Mouse (Mus musculus): ENCODE results near the gene Pafah1b3. TPM values are rescaled to one million over a fixed set of nuclear protein-coding genes. Genes with fewer than 3 reads are reported as not detected.

Pafah1b3 gene
- polyA plus RNA-seq, 1 experiment from 2014 or later = 287 TPM

GRCm38 (mm10) chr7:25251071-25251791 lies 46.6 kb downstream of the Pafah1b3 start:
- ATAC-seq (replicated peaks; ENCODE audit: insufficient number of reproducible peaks, low FRiP score, low TSS enrichment, low read depth) (0 out of 2 replicates have a peak, but pooled peaks have one; percentile 6), DNase-seq (ENCODE audit: low spot score) (peak; percentile 76)
- 2% methylated on average over 22 of the region's 22 CpGs for WGBS
- H3K9ac ChIP-seq (replicated peaks; ENCODE audit: low read length) = peak overlapping the region; percentile 93
- no peaks in the 10 kb centered on the region for H3K27me3 ChIP-seq (ENCODE audit: control insufficient read depth, insufficient read depth, low read length)
- H3K4me2 ChIP-seq (ENCODE audit: low read depth, low read length) = peak overlapping the region; percentile 95
- H3K27ac ChIP-seq (replicated peaks; ENCODE audit: low read depth, low read length) = peak overlapping the region; percentile 98
- H3K9me3 ChIP-seq (replicated peaks; ENCODE audit: control insufficient read depth, low read length) = no peaks in the 10 kb centered on the region
- peaks cover 14% of the 10 kb centered on the region for H3K4me1 ChIP-seq (ENCODE audit: control insufficient read depth, insufficient read depth, low read length)
- H3K36me3 ChIP-seq (replicated peaks; ENCODE audit: control insufficient read depth, insufficient read depth, low read depth, low read length) = no peaks in the 10 kb centered on the region
- peak overlapping the region; percentile 99 for H3K4me3 ChIP-seq (ENCODE audit: low read depth, low read length)

GRCm38 (mm10) chr7:25250141-25250972 lies 47.4 kb downstream of the Pafah1b3 start, which contains the start of gene Erf:
Gene Erf (minus strand): TSS chr7:25250761.
- ATAC-seq (replicated peaks; ENCODE audit: insufficient number of reproducible peaks, low FRiP score, low TSS enrichment, low read depth) (peak; percentile 44), DNase-seq (ENCODE audit: low spot score) (peak; percentile 93)
- H3K27me3 ChIP-seq (ENCODE audit: control insufficient read depth, insufficient read depth, low read length) = no peaks in the 10 kb centered on the region
- peak within 1 kb of the TSS; percentile 95 for H3K4me2 ChIP-seq (ENCODE audit: low read depth, low read length)
- peak within 1 kb of the TSS; percentile 98 for H3K27ac ChIP-seq (replicated peaks; ENCODE audit: low read depth, low read length)
- WGBS = under 1% methylated on average over 67 of the region's 81 CpGs
- H3K9me3 ChIP-seq (replicated peaks; ENCODE audit: control insufficient read depth, low read length) = no peaks in the 10 kb centered on the region
- H3K9ac ChIP-seq (replicated peaks; ENCODE audit: low read length) = peak within 1 kb of the TSS; percentile 93
- H3K4me1 ChIP-seq (ENCODE audit: control insufficient read depth, insufficient read depth, low read length) = peaks cover 14% of the 10 kb centered on the region
- peak within 1 kb of the TSS; percentile 99 for H3K4me3 ChIP-seq (ENCODE audit: low read depth, low read length)
- H3K36me3 ChIP-seq (replicated peaks; ENCODE audit: control insufficient read depth, insufficient read depth, low read depth, low read length) = no peaks in the 10 kb centered on the region; the same call in 1 of the 2 replicates

GRCm38 (mm10) chr7:25249314-25250140 lies 48.3 kb downstream of the Pafah1b3 start:
- Histone ChIP-seq H3K9ac (replicated peaks; ENCODE audit: low read length) (peak overlapping the region; percentile 93), H3K36me3 (replicated peaks; ENCODE audit: control insufficient read depth, insufficient read depth, low read depth, low read length) (peaks cover 6% of the 10 kb centered on the region), H3K27ac (replicated peaks; ENCODE audit: low read depth, low read length) (peak overlapping the region; percentile 98), H3K4me3 (ENCODE audit: low read depth, low read length) (peak overlapping the region; percentile 99), H3K4me1 (ENCODE audit: control insufficient read depth, insufficient read depth, low read length) (peaks cover 14% of the 10 kb centered on the region), H3K9me3 (replicated peaks; ENCODE audit: control insufficient read depth, low read length) (no peaks in the 10 kb centered on the region), H3K4me2 (ENCODE audit: low read depth, low read length) (peak overlapping the region; percentile 95), H3K27me3 (ENCODE audit: control insufficient read depth, insufficient read depth, low read length) (no peaks in the 10 kb centered on the region)
- peak; percentile 89 for DNase-seq (ENCODE audit: low spot score)
- ATAC-seq (replicated peaks; ENCODE audit: insufficient number of reproducible peaks, low FRiP score, low TSS enrichment, low read depth) = peak; percentile 60
- 2% methylated on average over 34 of the region's 73 CpGs for WGBS

GRCm38 (mm10) chr7:25248846-25249313 lies 48.9 kb downstream of the Pafah1b3 start:
- peak overlapping the region; percentile 98 for H3K27ac ChIP-seq (replicated peaks; ENCODE audit: low read depth, low read length)
- H3K4me2 ChIP-seq (ENCODE audit: low read depth, low read length) = peak overlapping the region; percentile 95
- peaks cover 10% of the 10 kb centered on the region for H3K36me3 ChIP-seq (replicated peaks; ENCODE audit: control insufficient read depth, insufficient read depth, low read depth, low read length)
- H3K9me3 ChIP-seq (replicated peaks; ENCODE audit: control insufficient read depth, low read length) = no peaks in the 10 kb centered on the region
- no peaks in the 10 kb centered on the region for H3K27me3 ChIP-seq (ENCODE audit: control insufficient read depth, insufficient read depth, low read length)
- H3K9ac ChIP-seq (replicated peaks; ENCODE audit: low read length) = peak overlapping the region; percentile 93
- H3K4me1 ChIP-seq (ENCODE audit: control insufficient read depth, insufficient read depth, low read length) = peaks cover 14% of the 10 kb centered on the region
- ATAC-seq (replicated peaks; ENCODE audit: insufficient number of reproducible peaks, low FRiP score, low TSS enrichment, low read depth) (no peak), DNase-seq (ENCODE audit: low spot score) (peak; percentile 59)
- WGBS = 0% methylated on average over 25 of the region's 25 CpGs
- H3K4me3 ChIP-seq (ENCODE audit: low read depth, low read length) = peak overlapping the region; percentile 99

- Histone ChIP-seq H3K9me3 (replicated peaks; ENCODE audit: control insufficient read depth, low read length) (no peaks in the 10 kb centered on the region), H3K36me3 (replicated peaks; ENCODE audit: control insufficient read depth, insufficient read depth, low read depth, low read length) (peaks cover 10% of the 10 kb centered on the region), H3K9ac (replicated peaks; ENCODE audit: low read length) (peak overlapping the region; percentile 93), H3K4me1 (ENCODE audit: control insufficient read depth, insufficient read depth, low read length) (peaks cover 14% of the 10 kb centered on the region), H3K27ac (replicated peaks; ENCODE audit: low read depth, low read length) (peak overlapping the region; percentile 98), H3K27me3 (ENCODE audit: control insufficient read depth, insufficient read depth, low read length) (no peaks in the 10 kb centered on the region), H3K4me3 (ENCODE audit: low read depth, low read length) (peak overlapping the region; percentile 99), H3K4me2 (ENCODE audit: low read depth, low read length) (peak overlapping the region; percentile 95)
- ATAC-seq (replicated peaks; ENCODE audit: insufficient number of reproducible peaks, low FRiP score, low TSS enrichment, low read depth) (peak; percentile 15), DNase-seq (ENCODE audit: low spot score) (peak; percentile 39)
- WGBS = under 1% methylated on average over 18 of the region's 18 CpGs
Measured at GRCm38 (mm10) chr7:25248018-25248647, 49.7 kb downstream of the Pafah1b3 start.

- Histone ChIP-seq H3K9ac (replicated peaks; ENCODE audit: low read length) (peak overlapping the region; percentile 93), H3K9me3 (replicated peaks; ENCODE audit: control insufficient read depth, low read length) (no peaks in the 10 kb centered on the region), H3K27ac (replicated peaks; ENCODE audit: low read depth, low read length) (peak overlapping the region; percentile 98), H3K27me3 (ENCODE audit: control insufficient read depth, insufficient read depth, low read length) (no peaks in the 10 kb centered on the region), H3K36me3 (replicated peaks; ENCODE audit: control insufficient read depth, insufficient read depth, low read depth, low read length) (peaks cover 10% of the 10 kb centered on the region), H3K4me1 (ENCODE audit: control insufficient read depth, insufficient read depth, low read length) (peaks cover 14% of the 10 kb centered on the region), H3K4me3 (ENCODE audit: low read depth, low read length) (peak overlapping the region; percentile 99), H3K4me2 (ENCODE audit: low read depth, low read length) (peak overlapping the region; percentile 95)
- 20% methylated on average over 3 of the region's 3 CpGs for WGBS
- no peak for ATAC-seq (replicated peaks; ENCODE audit: insufficient number of reproducible peaks, low FRiP score, low TSS enrichment, low read depth)
- no peak for DNase-seq (ENCODE audit: low spot score)
Measured at GRCm38 (mm10) chr7:25247498-25247897, 50.3 kb downstream of the Pafah1b3 start.

- Histone ChIP-seq H3K9me3 (replicated peaks; ENCODE audit: control insufficient read depth, low read length) (no peaks in the 10 kb centered on the region), H3K4me1 (ENCODE audit: control insufficient read depth, insufficient read depth, low read length) (peaks cover 14% of the 10 kb centered on the region), H3K4me3 (ENCODE audit: low read depth, low read length) (peak overlapping the region; percentile 12), H3K27me3 (ENCODE audit: control insufficient read depth, insufficient read depth, low read length) (no peaks in the 10 kb centered on the region), H3K4me2 (ENCODE audit: low read depth, low read length) (peak overlapping the region; percentile 95), H3K27ac (replicated peaks; ENCODE audit: low read depth, low read length) (peak overlapping the region; percentile 48; the same call in 1 of the 2 replicates), H3K36me3 (replicated peaks; ENCODE audit: control insufficient read depth, insufficient read depth, low read depth, low read length) (peaks cover 10% of the 10 kb centered on the region), H3K9ac (replicated peaks; ENCODE audit: low read length) (peak overlapping the region; percentile 5)
- no peak for ATAC-seq (replicated peaks; ENCODE audit: insufficient number of reproducible peaks, low FRiP score, low TSS enrichment, low read depth)
- DNase-seq (ENCODE audit: low spot score) = no peak
- WGBS = 56% methylated on average over 4 of the region's 4 CpGs
Measured at GRCm38 (mm10) chr7:25246759-25247137, 51.0 kb downstream of the Pafah1b3 start.

All from embryonic facial prominence, embryonic 11.5 days (tissue).